Mouse (Mus musculus) midbrain, embryonic 16.5 days (tissue): ENCODE results near the gene Allc. TPM values are rescaled to one million over a fixed set of nuclear protein-coding genes. Genes with fewer than 3 reads are reported as not detected.

Source experiments
- ATAC-seq: fragments of 200-750 bp; cut with Nextera tagmentation; 2 replicates; pipeline ENCODE4 v1.8.0; 2017; ENCODE audit warnings: moderate TSS enrichment
- H3K27ac ChIP-seq: fragments of 300-500 bp; sonication (generic); 2 replicates; pipeline ENCODE4 v1.5.1; 2014; ENCODE audit warnings: mild to moderate bottlenecking, low read length, mixed read lengths
- H3K27me3 ChIP-seq: fragments of 300-500 bp; sonication (generic); 2 replicates; pipeline ENCODE4 v1.6.1; 2014; ENCODE audit warnings: low read depth, low read length, mixed read lengths; ENCODE audit not compliant: control insufficient read depth, insufficient read depth
- H3K36me3 ChIP-seq: fragments of 300-500 bp; sonication (generic); 2 replicates; pipeline ENCODE4 v1.6.1; 2014; ENCODE audit warnings: mild to moderate bottlenecking, low read length, moderate library complexity, mixed read lengths; ENCODE audit not compliant: control insufficient read depth, insufficient read depth
- H3K4me1 ChIP-seq: fragments of 300-500 bp; sonication (generic); 2 replicates; pipeline ENCODE4 v1.6.1; 2014; ENCODE audit warnings: mild to moderate bottlenecking, low read length, mixed read lengths; ENCODE audit not compliant: control insufficient read depth, insufficient read depth
- H3K4me2 ChIP-seq: fragments of 300-500 bp; sonication (generic); 2 replicates; pipeline ENCODE4 v1.6.1; 2014; ENCODE audit warnings: mild to moderate bottlenecking, low read length, mixed read lengths
- H3K4me3 ChIP-seq: fragments of 300-500 bp; sonication (generic); 2 replicates; pipeline ENCODE4 v1.5.1; 2014; ENCODE audit warnings: low read depth, mild to moderate bottlenecking, low read length, moderate library complexity, mixed read lengths
- H3K9ac ChIP-seq: fragments of 300-500 bp; sonication (generic); 2 replicates; pipeline ENCODE4 v1.6.1; 2014; ENCODE audit warnings: low read depth, low read length, mixed read lengths
- H3K9me3 ChIP-seq: fragments of 300-500 bp; sonication (generic); replicated peaks from 2 replicates; pipeline ENCODE4 v1.6.1; 2014; ENCODE audit warnings: mild to moderate bottlenecking, low read length, mixed read lengths; ENCODE audit not compliant: control insufficient read depth, poor library complexity, severe bottlenecking
- WGBS: fragments of 180-500 bp; shearing (Covaris S2); extraction: QIAGEN DNeasy Blood & Tissue Kit; methylation state at CpG from one replicate; pipeline ENCODE4 v1.1.7; 2014; 5-methylcytosine and 5-hydroxymethylcytosine counted together
- polyA plus RNA-seq: library from polyadenylated mRNA; unstranded; fragments of >200 nt; fragmentation: Nextera tagmentation; extraction: Ambion mirVana; gene quantifications from 2 replicates; pipeline ENCODE4 v1.2.1, GENCODE M21; 2015

Gene Allc
- polyA plus RNA-seq, 1 experiment from 2014 or later: 0.39 TPM

GRCm38 (mm10) chr12:28617297-28617696, 35.0 kb upstream of the Allc start:
- H3K27ac ChIP-seq: no peak overlapping the region
- ATAC-seq: no peak
- H3K9me3 ChIP-seq: no peaks in the 10 kb centered on the region
- H3K36me3 ChIP-seq: no peaks in the 10 kb centered on the region
- no peaks in the 10 kb centered on the region for H3K4me1 ChIP-seq
- H3K27me3 ChIP-seq: no peaks in the 10 kb centered on the region
- 83% methylated on average over 4 of the region's 4 CpGs for WGBS
- no peak overlapping the region for H3K9ac ChIP-seq
- H3K4me2 ChIP-seq: no peak overlapping the region
- no peak overlapping the region for H3K4me3 ChIP-seq

DNA sequence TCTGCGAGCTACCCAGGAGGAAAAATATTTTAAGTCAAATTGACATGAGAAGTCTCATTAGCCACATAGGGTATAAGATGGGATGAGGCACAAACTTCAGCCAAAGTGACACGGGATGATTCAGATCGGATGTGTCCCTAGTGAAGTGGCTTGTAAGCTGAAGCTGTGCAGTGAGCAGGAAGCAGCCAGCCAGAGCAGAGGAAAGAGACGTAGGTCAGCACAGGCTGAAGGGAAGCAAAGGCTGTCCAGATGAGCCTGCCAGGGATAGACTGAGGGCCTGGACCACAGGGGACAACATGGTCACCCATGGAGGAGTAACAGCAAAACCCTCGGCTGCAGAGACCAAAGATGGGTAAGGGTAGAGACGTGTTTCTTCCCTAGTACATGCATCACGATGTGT, 32.1 kb upstream of the Allc start:
- no peaks in the 10 kb centered on the region for H3K9me3 ChIP-seq
- H3K4me2 ChIP-seq: no peak overlapping the region
- no peaks in the 10 kb centered on the region for H3K4me1 ChIP-seq
- no peaks in the 10 kb centered on the region for H3K27me3 ChIP-seq
- no peak overlapping the region for H3K9ac ChIP-seq
- ATAC-seq: no peak
- no peak overlapping the region for H3K27ac ChIP-seq
- H3K36me3 ChIP-seq: no peaks in the 10 kb centered on the region
- no peak overlapping the region for H3K4me3 ChIP-seq
- WGBS: 59% methylated on average over 7 of the region's 7 CpGs

GRCm38 (mm10) chr12:28612391-28612790, 30.1 kb upstream of the Allc start:
- no peaks in the 10 kb centered on the region for H3K9me3 ChIP-seq
- H3K27me3 ChIP-seq: no peaks in the 10 kb centered on the region
- no peaks in the 10 kb centered on the region for H3K36me3 ChIP-seq
- WGBS: 58% methylated on average over 6 of the region's 6 CpGs
- H3K9ac ChIP-seq: no peak overlapping the region
- no peak overlapping the region for H3K4me3 ChIP-seq
- no peak for ATAC-seq
- H3K4me1 ChIP-seq: peaks cover 13% of the 10 kb centered on the region
- no peak overlapping the region for H3K27ac ChIP-seq
- H3K4me2 ChIP-seq: no peak overlapping the region

GRCm38 (mm10) chr12:28607546-28608305, 25.4 kb upstream of the Allc start:
- Histone ChIP-seq H3K9me3 (no peaks in the 10 kb centered on the region), H3K36me3 (no peaks in the 10 kb centered on the region), H3K4me3 (peak overlapping the region; percentile 9; the same call in 1 of the 2 replicates), H3K4me2 (peak overlapping the region; percentile 48), H3K27ac (peak overlapping the region; percentile 56), H3K27me3 (no peaks in the 10 kb centered on the region), H3K4me1 (peaks cover 19% of the 10 kb centered on the region), H3K9ac (peak overlapping the region; percentile 35; the same call in 1 of the 2 replicates)
- WGBS: 16% methylated on average over 17 of the region's 17 CpGs
- peak; percentile 88 for ATAC-seq

DNA sequence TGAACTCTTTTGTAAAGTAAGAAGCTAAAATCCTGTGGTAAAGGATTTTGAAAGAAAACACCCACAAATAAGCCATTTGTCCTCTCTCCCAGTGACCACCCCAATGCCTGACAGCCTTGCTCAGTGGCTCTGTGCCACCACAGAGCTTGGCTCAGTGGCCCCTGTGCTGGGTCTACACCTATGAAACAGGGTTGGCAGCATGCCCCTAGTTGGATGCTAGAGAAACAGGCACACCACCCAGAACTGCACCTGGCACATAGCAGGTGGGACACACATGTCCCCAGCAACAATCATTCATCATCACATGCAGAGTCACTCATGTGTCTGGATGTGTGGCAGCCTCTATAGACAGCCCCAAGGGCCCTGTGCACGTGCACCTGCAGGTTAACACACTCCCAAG, 21.2 kb upstream of the Allc start:
- H3K9me3 ChIP-seq: no peaks in the 10 kb centered on the region
- peaks cover 19% of the 10 kb centered on the region for H3K4me1 ChIP-seq
- H3K27me3 ChIP-seq: no peaks in the 10 kb centered on the region
- no peaks in the 10 kb centered on the region for H3K36me3 ChIP-seq
- no peak overlapping the region for H3K27ac ChIP-seq
- no peak overlapping the region for H3K4me2 ChIP-seq
- H3K9ac ChIP-seq: no peak overlapping the region
- no peak overlapping the region for H3K4me3 ChIP-seq
- 79% methylated on average over 1 of the region's 1 CpGs for WGBS
- no peak for ATAC-seq

DNA sequence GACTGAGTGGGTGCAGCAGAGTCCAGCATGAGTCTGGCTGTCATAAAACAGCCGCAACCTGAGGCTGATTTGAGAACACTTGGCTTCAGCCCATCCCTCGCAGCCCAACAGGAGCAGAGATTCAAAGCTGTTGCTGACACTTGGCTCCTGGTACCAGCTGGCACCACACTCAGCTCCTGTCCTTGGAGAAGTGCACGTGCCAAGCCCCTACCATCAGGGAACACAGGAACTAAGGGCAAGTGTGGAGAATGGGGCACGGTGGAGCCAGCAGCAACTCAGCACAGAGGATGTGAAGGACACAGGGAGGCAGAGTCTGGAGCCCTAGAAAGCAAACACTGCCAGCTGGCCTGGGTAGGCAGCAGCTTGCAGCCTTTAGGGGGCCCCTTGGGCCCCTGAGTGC, 19.9 kb upstream of the Allc start:
- ATAC-seq: peak; percentile 70
- Histone ChIP-seq H3K4me3 (no peak overlapping the region), H3K9ac (no peak overlapping the region), H3K4me1 (peaks cover 6% of the 10 kb centered on the region), H3K36me3 (no peaks in the 10 kb centered on the region), H3K4me2 (no peak overlapping the region), H3K27me3 (no peaks in the 10 kb centered on the region), H3K27ac (no peak overlapping the region), H3K9me3 (no peaks in the 10 kb centered on the region)
- WGBS: 18% methylated on average over 4 of the region's 4 CpGs

- Histone ChIP-seq H3K9me3 (no peaks in the 10 kb centered on the region), H3K9ac (no peak overlapping the region), H3K4me3 (no peak overlapping the region), H3K27me3 (no peaks in the 10 kb centered on the region), H3K36me3 (no peaks in the 10 kb centered on the region), H3K4me1 (peaks cover 2% of the 10 kb centered on the region; the same call in 1 of the 2 replicates), H3K4me2 (no peak overlapping the region), H3K27ac (no peak overlapping the region)
- ATAC-seq: peak; percentile 59; the same call in 1 of the 2 replicates
- 56% methylated on average over 2 of the region's 2 CpGs for WGBS
Measured at GRCm38 (mm10) chr12:28598526-28598991, 16.2 kb upstream of the Allc start.

DNA sequence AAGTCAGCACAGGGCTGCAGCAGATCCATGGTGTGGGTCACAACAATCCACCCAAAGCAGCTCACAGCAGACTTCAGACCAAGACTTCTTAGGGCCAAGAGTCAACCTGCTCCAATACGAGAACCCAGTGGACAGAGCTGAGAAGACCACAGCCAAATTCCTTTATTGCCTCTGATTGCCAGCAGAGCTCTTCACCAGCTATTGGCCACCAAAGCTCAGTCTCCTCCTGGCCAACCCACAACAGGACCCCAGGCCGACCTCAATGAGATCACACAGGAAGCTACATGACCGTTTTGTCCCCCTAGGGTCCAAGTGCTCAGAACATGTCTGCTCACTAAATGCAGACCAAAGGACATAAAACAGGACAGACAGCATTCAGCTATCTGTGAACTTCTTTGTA, 15.8 kb upstream of the Allc start:
- Histone ChIP-seq H3K27ac (no peak overlapping the region), H3K27me3 (no peaks in the 10 kb centered on the region), H3K9me3 (no peaks in the 10 kb centered on the region), H3K4me1 (peaks cover 2% of the 10 kb centered on the region; the same call in 1 of the 2 replicates), H3K4me2 (no peak overlapping the region), H3K9ac (no peak overlapping the region), H3K4me3 (no peak overlapping the region), H3K36me3 (no peaks in the 10 kb centered on the region)
- 77% methylated on average over 3 of the region's 3 CpGs for WGBS
- no peak for ATAC-seq

GRCm38 (mm10) chr12:28597699-28598098, 15.4 kb upstream of the Allc start:
- Histone ChIP-seq H3K27me3 (no peaks in the 10 kb centered on the region), H3K4me3 (no peak overlapping the region), H3K4me2 (no peak overlapping the region), H3K9me3 (no peaks in the 10 kb centered on the region), H3K4me1 (peaks cover 2% of the 10 kb centered on the region; the same call in 1 of the 2 replicates), H3K36me3 (no peaks in the 10 kb centered on the region), H3K27ac (no peak overlapping the region), H3K9ac (no peak overlapping the region)
- ATAC-seq: no peak
- WGBS: 94% methylated on average over 9 of the region's 9 CpGs
